Mouse (Mus musculus): Measurements from ENCODE around the gene Rps3.
A peak's percentile ranks its signal among the peaks of the same experiment; 100 is the strongest.

Gene Rps3

GRCm38 (mm10) chr7:99441534-99442072, 41.9 kb downstream of the Rps3 start:
- peak; percentile 38 for DNase-seq (ENCODE audit: low spot score)

- DNase-seq (ENCODE audit: low spot score) = no peak
Measured at GRCm38 (mm10) chr7:99438881-99439280, 44.7 kb downstream of the Rps3 start.

GRCm38 (mm10) chr7:99436530-99436929, 47.0 kb downstream of the Rps3 start:
- DNase-seq (ENCODE audit: low spot score) = no peak

- DNase-seq (ENCODE audit: low spot score) = no peak
Measured at GRCm38 (mm10) chr7:99434672-99435250, 48.8 kb downstream of the Rps3 start.

- DNase-seq (ENCODE audit: low spot score) = no peak
Measured at GRCm38 (mm10) chr7:99432863-99433262, 50.7 kb downstream of the Rps3 start.

- no peak for DNase-seq (ENCODE audit: low spot score)
Measured at GRCm38 (mm10) chr7:99432248-99432647, 51.3 kb downstream of the Rps3 start.

- DNase-seq (ENCODE audit: low spot score) = no peak
Measured at GRCm38 (mm10) chr7:99430246-99430645, 53.3 kb downstream of the Rps3 start.

- DNase-seq (ENCODE audit: low spot score) = no peak
Measured at GRCm38 (mm10) chr7:99429786-99430185, 53.8 kb downstream of the Rps3 start.

GRCm38 (mm10) chr7:99428836-99429235, 54.7 kb downstream of the Rps3 start:
- DNase-seq (ENCODE audit: low spot score) = no peak

- no peak for DNase-seq (ENCODE audit: low spot score)
Measured at GRCm38 (mm10) chr7:99427987-99428386, 55.6 kb downstream of the Rps3 start.
